Mouse (Mus musculus): Measurements from ENCODE around the gene Bcar1.

GRCm38 (mm10) chr8:111780697-111781424 is 37.3 kb upstream of the Bcar1 start:
- TF ChIP-seq CTCF (IDR thresholded peaks at IDR 0.05; ENCODE audit: low read depth), result no peak
- no peak for TF ChIP-seq EP300 (IDR thresholded peaks at IDR 0.05; ENCODE audit: low read depth)
